Mouse (Mus musculus): ENCODE measurements around the gene Rnase10. TPM values are rescaled to one million over a fixed set of nuclear protein-coding genes. Genes with fewer than 3 reads are reported as not detected.

The Rnase10 gene
- not detected in 2 replicates for polyA plus RNA-seq (2012; ENCODE audit: low replicate concordance)

DNA sequence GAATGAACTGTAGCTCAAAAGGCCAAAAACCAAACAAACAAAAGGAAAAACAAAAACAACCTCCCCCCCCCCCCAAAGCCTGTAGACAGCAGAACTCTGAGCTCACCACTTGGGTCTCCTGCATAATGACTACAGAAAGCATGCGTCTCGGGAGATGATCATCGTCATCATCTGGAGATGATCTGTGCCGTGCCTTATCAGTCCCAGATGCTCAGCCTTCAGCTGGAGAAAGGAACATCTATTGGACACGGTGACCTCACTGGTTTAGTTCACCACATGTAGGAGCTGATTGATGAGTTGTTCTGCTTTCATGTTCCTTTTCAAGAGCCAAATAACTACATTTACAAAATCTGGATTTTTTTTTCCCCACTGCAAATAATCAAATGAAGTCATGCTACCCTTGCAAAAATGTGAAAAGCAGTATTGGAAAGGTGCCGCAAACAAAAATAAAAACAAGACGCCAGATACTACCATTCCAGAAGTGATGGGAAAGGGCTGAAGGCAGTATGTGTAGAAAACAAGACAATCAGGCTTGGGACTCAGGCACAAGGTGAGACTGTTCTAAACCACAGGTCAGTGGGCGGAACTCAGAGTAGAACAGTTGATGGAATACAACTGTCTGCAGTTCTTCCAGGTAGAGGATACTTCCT is at the start of gene Rnase10:
Gene Rnase10 (plus strand): TSS at position 600 of the 650 bp plus-strand sequence.

GRCm38 (mm10) chr14:51041769-51042168 is 34.2 kb downstream of the Rnase10 start, which contains the start of gene Rnase9:
TSS of gene Rnase9 (minus strand) at chr14:51041869.

DNA sequence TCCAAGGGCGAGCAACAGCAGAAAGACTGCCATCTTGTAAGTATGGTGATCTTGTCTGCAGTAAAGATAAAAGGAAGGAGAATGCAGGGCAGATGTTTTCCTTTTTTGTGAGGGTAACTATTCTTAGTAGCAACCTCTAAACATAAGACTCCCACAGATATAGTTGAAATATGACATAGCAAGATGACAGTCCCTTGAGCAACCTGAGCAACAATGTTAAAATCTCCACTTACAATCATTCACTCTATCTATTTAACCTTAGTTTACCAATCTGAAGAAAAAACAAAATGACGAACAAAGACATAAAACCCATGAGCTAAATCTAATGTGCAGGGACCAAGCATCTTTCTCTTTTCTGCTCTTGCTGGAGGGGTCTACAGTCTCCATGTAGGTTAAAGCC is 42.5 kb downstream of the Rnase10 start, which contains the start of gene Rnase11:
Gene Rnase11 (minus strand): TSS at position 101 of the 400 bp plus-strand sequence.

GRCm38 (mm10) chr14:51057401-51057831 is 49.9 kb downstream of the Rnase10 start, which contains the start of gene Rnase12:
TSS of gene Rnase12 (minus strand) at chr14:51057661.

Other genes with a start within 250 kb of the Rnase10 start
- gene Ttc5, start 222.2 kb upstream of the Rnase10 start, polyA plus RNA-seq (2012; ENCODE audit: low replicate concordance) = 2.2 and 32.8 TPM in 2 replicates
- 0.11 and 3.0 TPM in 2 replicates for gene Ccnb1ip1, start 200.0 kb upstream of the Rnase10 start, polyA plus RNA-seq (2012; ENCODE audit: low replicate concordance)
- gene Parp2, start 199.9 kb upstream of the Rnase10 start, polyA plus RNA-seq (2012; ENCODE audit: low replicate concordance) = 2.0 and 4.7 TPM in 2 replicates
- 1.9 and 2.6 TPM in 2 replicates for gene Tep1, start 137.2 kb upstream of the Rnase10 start, polyA plus RNA-seq (2012; ENCODE audit: low replicate concordance)
- not detected in 2 replicates for gene Klhl33, start 110.2 kb upstream of the Rnase10 start, polyA plus RNA-seq (2012; ENCODE audit: low replicate concordance)
- gene Osgep, start 82.9 kb upstream of the Rnase10 start, polyA plus RNA-seq (2012; ENCODE audit: low replicate concordance) = 20.4 and 43.1 TPM in 2 replicates
- 33.0 and 38.4 TPM in 2 replicates for gene Apex1, start 82.8 kb upstream of the Rnase10 start, polyA plus RNA-seq (2012; ENCODE audit: low replicate concordance)
- gene Pip4p1, start 76.9 kb upstream of the Rnase10 start, polyA plus RNA-seq (2012; ENCODE audit: low replicate concordance) = 65.3 and 128 TPM in 2 replicates
- gene Pnp, start 76.7 kb upstream of the Rnase10 start, polyA plus RNA-seq (2012; ENCODE audit: low replicate concordance) = 1.7 and 2.1 TPM in 2 replicates
- 1.3 TPM in 1 of 2 replicates, not detected in the other for gene Gm49342, start 63.2 kb upstream of the Rnase10 start, polyA plus RNA-seq (2012; ENCODE audit: low replicate concordance)
- not detected in 2 replicates for gene Pnp2, start 51.8 kb upstream of the Rnase10 start, polyA plus RNA-seq (2012; ENCODE audit: low replicate concordance)
- not detected in 2 replicates for gene Rnase9, start 34.1 kb downstream of the Rnase10 start, polyA plus RNA-seq (2012; ENCODE audit: low replicate concordance)
- gene Rnase11, start 42.4 kb downstream of the Rnase10 start, polyA plus RNA-seq (2012; ENCODE audit: low replicate concordance) = not detected in 2 replicates
- gene Rnase12, start 49.9 kb downstream of the Rnase10 start, polyA plus RNA-seq (2012; ENCODE audit: low replicate concordance) = not detected in 2 replicates
- not detected in 2 replicates for gene Olfr750, start 66.7 kb downstream of the Rnase10 start, polyA plus RNA-seq (2012; ENCODE audit: low replicate concordance)
- gene Rnase4, start 83.3 kb downstream of the Rnase10 start, polyA plus RNA-seq (2012; ENCODE audit: low replicate concordance) = 0.40 TPM in 1 of 2 replicates, not detected in the other
- gene Ang, start 83.4 kb downstream of the Rnase10 start, polyA plus RNA-seq (2012; ENCODE audit: low replicate concordance) = not detected in 2 replicates
- gene Eddm3b, start 106.7 kb downstream of the Rnase10 start, polyA plus RNA-seq (2012; ENCODE audit: low replicate concordance) = not detected in 2 replicates
- 0.55 and 2.7 TPM in 2 replicates for gene Rnase6, start 116.2 kb downstream of the Rnase10 start, polyA plus RNA-seq (2012; ENCODE audit: low replicate concordance)
- not detected in 2 replicates for gene Rnase1, start 139.0 kb downstream of the Rnase10 start, polyA plus RNA-seq (2012; ENCODE audit: low replicate concordance)
- gene Rnase2b, start 154.5 kb downstream of the Rnase10 start, polyA plus RNA-seq (2012; ENCODE audit: low replicate concordance) = not detected in 2 replicates
- not detected in 2 replicates for gene Ang2, start 191.4 kb downstream of the Rnase10 start, polyA plus RNA-seq (2012; ENCODE audit: low replicate concordance)
- gene Ear14, start 195.6 kb downstream of the Rnase10 start, polyA plus RNA-seq (2012; ENCODE audit: low replicate concordance) = not detected in 2 replicates
- not detected in 2 replicates for gene Rnase2a, start 248.4 kb downstream of the Rnase10 start, polyA plus RNA-seq (2012; ENCODE audit: low replicate concordance)